Mouse (Mus musculus) embryonic fibroblast, embryonic 13.5 days (primary cell): ENCODE measurements at regions not wholly inside any gene's neighbourhood (a gene's known extent, or its start where the extent isn't known, plus 50 kb on each side); places are given as distances from the start of the nearest gene placed in this dataset.

Source experiments
- CTCF ChIP-seq: IDR thresholded peaks from 2 replicates; pipeline ENCODE4 v1.5.1; 2011; ENCODE audit warnings: mild to moderate bottlenecking, control low read depth, low read length, moderate library complexity, borderline replicate concordance; ENCODE audit not compliant: insufficient read depth
- POLR2A ChIP-seq: IDR thresholded peaks from 2 replicates; pipeline ENCODE4 v1.6.1; 2011; ENCODE audit warnings: low read depth, mild to moderate bottlenecking, control low read depth, low read length, moderate library complexity

DNA sequence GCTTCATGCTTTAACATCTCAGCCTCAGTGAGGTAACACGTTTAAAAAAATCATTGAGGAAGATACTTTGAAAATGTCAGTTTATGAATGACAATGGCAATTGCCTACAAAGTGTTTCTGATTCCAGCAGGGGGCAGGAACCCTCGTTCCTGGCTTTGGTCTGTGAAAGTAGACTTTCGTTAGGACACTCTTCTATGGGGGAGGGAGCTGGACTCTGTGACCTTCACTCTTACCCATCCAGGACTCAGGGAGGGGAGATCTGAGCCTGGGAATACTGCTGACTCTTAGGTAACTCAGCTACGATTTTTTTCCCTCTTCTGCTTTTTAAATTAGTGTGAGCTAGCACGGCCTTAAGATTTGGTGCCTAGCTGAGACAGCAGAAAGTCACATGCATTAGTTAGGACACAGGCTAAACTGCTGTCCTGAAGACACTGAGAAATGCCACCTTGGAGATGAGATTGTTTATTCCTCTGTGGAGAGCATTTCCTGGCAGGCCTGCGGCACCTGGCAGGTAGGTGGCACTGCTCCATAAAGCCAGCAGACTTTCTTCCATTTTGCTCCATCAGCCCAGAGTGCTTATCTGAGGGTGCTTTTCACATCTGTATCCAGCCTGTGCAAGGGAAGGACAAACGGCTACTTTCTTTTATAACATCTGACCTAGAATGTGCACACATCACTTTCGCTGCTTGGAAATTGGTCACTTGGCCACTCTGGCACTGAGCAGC, 399.9 kb downstream of the Ccdc171 start:
- TF ChIP-seq CTCF, result no peak
- TF ChIP-seq POLR2A, result no peak
